Mouse (Mus musculus) hindbrain, postnatal 0 days (tissue): ENCODE results near the gene Cradd. TPM values are rescaled to one million over a fixed set of nuclear protein-coding genes. Genes with fewer than 3 reads are reported as not detected.

Source experiments
- ATAC-seq: fragments of 200-750 bp; cut with Nextera tagmentation; 2 replicates; pipeline ENCODE4 v1.8.0; 2017; ENCODE audit warnings: mild to moderate bottlenecking, moderate TSS enrichment, moderate library complexity
- DNase-seq: peaks from one replicate; pipeline ENCODE4 v3.0.0-alpha.2; 2015; ENCODE audit warnings: low spot score
- H3K27ac ChIP-seq: fragments of 300-500 bp; sonication (generic); 2 replicates; pipeline ENCODE4 v1.5.1; 2014; ENCODE audit warnings: mild to moderate bottlenecking
- H3K27me3 ChIP-seq: fragments of 300-500 bp; sonication (generic); 2 replicates; pipeline ENCODE4 v1.6.1; 2014; ENCODE audit warnings: low read length, mixed read lengths; ENCODE audit not compliant: insufficient read depth
- H3K36me3 ChIP-seq: fragments of 300-500 bp; sonication (generic); 2 replicates; pipeline ENCODE4 v1.6.1; 2014; ENCODE audit warnings: low read length, mixed read lengths; ENCODE audit not compliant: insufficient read depth
- H3K4me1 ChIP-seq: fragments of 300-500 bp; sonication (generic); 2 replicates; pipeline ENCODE4 v1.6.1; 2014; ENCODE audit warnings: antibody characterized with exemption, low read length, mixed read lengths; ENCODE audit not compliant: insufficient read depth
- H3K4me2 ChIP-seq: fragments of 300-500 bp; sonication (generic); 2 replicates; pipeline ENCODE4 v1.6.1; 2014; ENCODE audit warnings: low read depth, mild to moderate bottlenecking, low read length, moderate library complexity, mixed read lengths
- H3K4me3 ChIP-seq: fragments of 300-500 bp; sonication (generic); 2 replicates; pipeline ENCODE4 v1.5.1; 2014; ENCODE audit warnings: low read length
- H3K9ac ChIP-seq: fragments of 300-500 bp; sonication (generic); replicated peaks from 2 replicates; pipeline ENCODE4 v1.6.1; 2014; ENCODE audit warnings: mild to moderate bottlenecking, low read length, moderate library complexity, mixed read lengths
- H3K9me3 ChIP-seq: fragments of 300-500 bp; sonication (generic); 2 replicates; pipeline ENCODE4 v1.6.1; 2016; ENCODE audit warnings: low read length, mixed read lengths
- CTCF ChIP-seq: IDR thresholded peaks from 2 replicates; pipeline ENCODE4 v1.5.1; 2016; ENCODE audit warnings: antibody characterized with exemption, control low read depth, low read depth
- WGBS: fragments of 180-500 bp; shearing (Covaris S2); extraction: QIAGEN DNeasy Blood & Tissue Kit; methylation state at CpG from one replicate; pipeline ENCODE4 v1.1.7; 2014; 5-methylcytosine and 5-hydroxymethylcytosine counted together
- polyA plus RNA-seq: library from polyadenylated mRNA; unstranded; fragments of >200 nt; fragmentation: Nextera tagmentation; extraction: Ambion mirVana; gene quantifications from 2 replicates; pipeline ENCODE4 v1.2.1, GENCODE M21; 2015
- total RNA-seq: library from RNA; depleted of rRNA; stranded (reverse); fragments of >200 nt; gene quantifications from 2 replicates; pipeline ENCODE4 v1.2.3, GENCODE M21; 2014

Cradd gene
- total and polyA plus RNA-seq, 2 experiments from 2014 or later, result 8.9 to 15.5 TPM

- no peaks in the 10 kb centered on the region for H3K9me3 ChIP-seq
These were observed 38.4 kb upstream of the Cradd start for GRCm38 (mm10) chr10:95362326-95362725.

GRCm38 (mm10) chr10:95361260-95361841, 37.4 kb upstream of the Cradd start:
- no peaks in the 10 kb centered on the region for H3K27me3 ChIP-seq
- H3K27ac ChIP-seq, result no peak overlapping the region
- no peak overlapping the region for H3K4me3 ChIP-seq
- no peak overlapping the region for H3K9ac ChIP-seq
- no peaks in the 10 kb centered on the region for H3K4me1 ChIP-seq
- no peaks in the 10 kb centered on the region for H3K36me3 ChIP-seq
- WGBS, result 90% methylated on average over 12 of the region's 12 CpGs
- no peaks in the 10 kb centered on the region for H3K9me3 ChIP-seq
- no peak for ATAC-seq
- TF ChIP-seq CTCF, result no peak
- no peak overlapping the region for H3K4me2 ChIP-seq
- no peak for DNase-seq

More at GRCm38 (mm10) chr10:95362326-95362725, 38.4 kb upstream of the Cradd start:
- DNase-seq (peak; percentile 4), ATAC-seq (no peak)
- H3K27me3 ChIP-seq, result no peaks in the 10 kb centered on the region
- H3K4me2 ChIP-seq, result no peak overlapping the region
- 31% methylated on average over 2 of the region's 2 CpGs for WGBS
- no peaks in the 10 kb centered on the region for H3K36me3 ChIP-seq
- no peak overlapping the region for H3K27ac ChIP-seq
- H3K4me1 ChIP-seq, result no peaks in the 10 kb centered on the region
- H3K4me3 ChIP-seq, result no peak overlapping the region
- no peak overlapping the region for H3K9ac ChIP-seq
- no peak for TF ChIP-seq CTCF

- ATAC-seq, result no peak
These were observed 36.1 kb upstream of the Cradd start for GRCm38 (mm10) chr10:95360048-95360447.

DNA sequence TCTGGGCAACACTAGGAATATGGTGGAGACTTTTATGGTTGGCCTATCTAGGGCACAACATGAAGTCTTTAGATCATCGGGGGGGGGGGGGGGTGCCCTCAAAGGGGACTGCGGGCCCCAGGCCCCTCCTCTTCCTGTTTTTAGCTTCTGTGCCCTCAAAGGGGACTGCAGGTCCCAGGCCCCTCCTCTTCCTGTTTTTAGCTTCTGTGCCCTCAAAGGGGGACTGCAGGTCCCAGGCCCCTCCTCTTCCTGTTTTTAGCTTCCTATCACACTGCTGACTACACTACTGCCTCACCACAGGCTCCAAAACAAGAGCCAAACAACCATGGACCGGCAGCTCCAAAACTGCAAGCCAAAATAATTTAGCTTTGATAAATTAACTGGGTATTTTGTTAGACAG, 33.8 kb upstream of the Cradd start:
- H3K4me2 ChIP-seq, result no peak overlapping the region
- no peaks in the 10 kb centered on the region for H3K4me1 ChIP-seq
- no peak for ATAC-seq
- no peaks in the 10 kb centered on the region for H3K27me3 ChIP-seq
- no peak for TF ChIP-seq CTCF
- no peak overlapping the region for H3K27ac ChIP-seq
- H3K36me3 ChIP-seq, result no peaks in the 10 kb centered on the region
- H3K9ac ChIP-seq, result no peak overlapping the region
- DNase-seq, result no peak
- no peaks in the 10 kb centered on the region for H3K9me3 ChIP-seq
- 92% methylated on average over 3 of the region's 3 CpGs for WGBS
- no peak overlapping the region for H3K4me3 ChIP-seq

More at GRCm38 (mm10) chr10:95360048-95360447, 36.1 kb upstream of the Cradd start:
- no peak for TF ChIP-seq CTCF
- H3K27ac ChIP-seq, result no peak overlapping the region
- no peak overlapping the region for H3K4me2 ChIP-seq
- no peaks in the 10 kb centered on the region for H3K27me3 ChIP-seq
- no peak for DNase-seq
- no peak overlapping the region for H3K9ac ChIP-seq
- H3K36me3 ChIP-seq, result no peaks in the 10 kb centered on the region
- 89% methylated on average over 5 of the region's 5 CpGs for WGBS
- H3K9me3 ChIP-seq, result no peaks in the 10 kb centered on the region
- no peak overlapping the region for H3K4me3 ChIP-seq
- no peaks in the 10 kb centered on the region for H3K4me1 ChIP-seq

- no peaks in the 10 kb centered on the region for H3K9me3 ChIP-seq
- DNase-seq, result no peak
- no peak for ATAC-seq
- no peak for TF ChIP-seq CTCF
- no peak overlapping the region for H3K9ac ChIP-seq
- no peaks in the 10 kb centered on the region for H3K27me3 ChIP-seq
- 72% methylated on average over 7 of the region's 7 CpGs for WGBS
- no peaks in the 10 kb centered on the region for H3K36me3 ChIP-seq
- H3K4me1 ChIP-seq, result no peaks in the 10 kb centered on the region
- no peak overlapping the region for H3K4me2 ChIP-seq
- no peak overlapping the region for H3K4me3 ChIP-seq
- no peak overlapping the region for H3K27ac ChIP-seq
These were observed 32.8 kb upstream of the Cradd start for GRCm38 (mm10) chr10:95356711-95357110.

GRCm38 (mm10) chr10:95355678-95356268, 31.8 kb upstream of the Cradd start:
- Histone ChIP-seq H3K36me3 (no peaks in the 10 kb centered on the region), H3K4me2 (no peak overlapping the region), H3K27ac (no peak overlapping the region), H3K9ac (no peak overlapping the region), H3K4me1 (no peaks in the 10 kb centered on the region), H3K4me3 (no peak overlapping the region), H3K9me3 (no peaks in the 10 kb centered on the region), H3K27me3 (no peaks in the 10 kb centered on the region)
- TF ChIP-seq CTCF, result no peak
- DNase-seq, result peak; percentile 48
- 0 out of 2 replicates have a peak, but pooled peaks have one; percentile 27 for ATAC-seq
- 29% methylated on average over 6 of the region's 6 CpGs for WGBS

GRCm38 (mm10) chr10:95354673-95355072, 30.7 kb upstream of the Cradd start:
- ATAC-seq, result no peak
- H3K9me3 ChIP-seq, result no peaks in the 10 kb centered on the region
- H3K27ac ChIP-seq, result no peak overlapping the region
- H3K36me3 ChIP-seq, result no peaks in the 10 kb centered on the region
- H3K4me1 ChIP-seq, result no peaks in the 10 kb centered on the region
- no peaks in the 10 kb centered on the region for H3K27me3 ChIP-seq
- no peak overlapping the region for H3K4me2 ChIP-seq
- no peak overlapping the region for H3K4me3 ChIP-seq
- no peak for TF ChIP-seq CTCF
- no peak overlapping the region for H3K9ac ChIP-seq
- DNase-seq, result no peak
